Comparison of ENCODE assay signal across 29 mouse cellular contexts in the genomic region with DNA sequence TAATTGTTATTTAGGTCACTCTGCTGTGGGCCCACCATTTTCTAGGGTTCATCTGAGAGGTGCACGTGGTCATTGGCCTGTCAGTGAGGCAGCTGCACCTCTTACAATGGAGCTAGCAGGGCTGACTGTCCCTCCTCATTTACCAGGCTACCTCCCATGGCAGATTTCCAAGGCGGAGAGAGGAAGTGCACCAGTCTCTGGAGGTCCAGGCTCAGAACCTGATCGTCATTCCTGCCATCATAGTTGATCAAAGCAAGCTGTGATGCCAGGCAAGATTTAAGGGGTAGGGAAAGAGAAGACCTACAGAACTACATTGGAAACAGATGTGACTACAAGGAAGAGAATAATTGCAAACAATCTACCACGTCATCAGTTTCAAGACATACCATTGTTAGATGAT.
DNase-seq lines count a peak whose midpoint lies in the region; ATAC-seq lines count a peak whose summit lies in the region.
"Had no signal": no experiment of that assay in that cellular context is flagged by ENCODE, and none has a peak within 500 bp of the region (broad histone marks: within the 10 kb centered on the region; RNA-seq: fewer than 3 reads in every experiment).

No protein-coding gene starts in this region.

- H3K36me3 ChIP-seq in hindbrain, embryonic 10.5 days: no peaks in the 10 kb centered on the region
- H3K36me3 ChIP-seq in hindbrain, embryonic 16.5 days (ENCODE audit: control insufficient read depth, insufficient read depth, low read length): no peaks in the 10 kb centered on the region
- no peaks in the 10 kb centered on the region for H3K36me3 ChIP-seq in limb, embryonic 10.5 days
- H3K36me3 ChIP-seq: heart, embryonic 13.5 days; hindbrain, embryonic 12.5 days; kidney, embryonic 15.5 days; liver, embryonic 12.5 days; midbrain, embryonic 13.5 days; neural tube, embryonic 13.5 days had no signal

- no peak overlapping the region for H3K4me3 ChIP-seq in hindbrain, embryonic 10.5 days
- H3K4me3 ChIP-seq in hindbrain, embryonic 16.5 days (ENCODE audit: low read length): no peak overlapping the region
- H3K4me3 ChIP-seq in limb, embryonic 10.5 days: no peak overlapping the region
- H3K4me3 ChIP-seq: forebrain, embryonic 13.5 days; heart, embryonic 13.5 days; hindbrain, embryonic 12.5 days; kidney, embryonic 15.5 days; liver, embryonic 12.5 days; megakaryocyte, embryonic 14.5 days; midbrain, embryonic 13.5 days; neural tube, embryonic 13.5 days had no signal

- no peaks in the 10 kb centered on the region for H3K27me3 ChIP-seq in hindbrain, embryonic 10.5 days (ENCODE audit: insufficient read depth, poor library complexity, severe bottlenecking)
- H3K27me3 ChIP-seq in hindbrain, embryonic 16.5 days (replicated peaks; ENCODE audit: control insufficient read depth, insufficient read depth, low read length): no peaks in the 10 kb centered on the region
- no peaks in the 10 kb centered on the region for H3K27me3 ChIP-seq in limb, embryonic 10.5 days (ENCODE audit: low read depth, poor library complexity, severe bottlenecking)
- H3K27me3 ChIP-seq: forebrain, embryonic 13.5 days; heart, embryonic 13.5 days; hindbrain, embryonic 12.5 days; kidney, embryonic 15.5 days; liver, embryonic 12.5 days; midbrain, embryonic 13.5 days; neural tube, embryonic 13.5 days had no signal

- ATAC-seq in hindbrain, embryonic 16.5 days: no peak
- ATAC-seq: activated CD4-positive, CD25-positive, alpha-beta regulatory T cell, adult 4 months; forebrain, embryonic 13.5 days; liver, embryonic 12.5 days; liver, postnatal 0 days; midbrain, embryonic 13.5 days had no signal

- H3K4me2 ChIP-seq in hindbrain, embryonic 16.5 days (ENCODE audit: low read length): no peak overlapping the region
- H3K4me2 ChIP-seq: forebrain, embryonic 13.5 days; heart, embryonic 13.5 days; hindbrain, embryonic 12.5 days; kidney, embryonic 15.5 days; liver, embryonic 12.5 days; midbrain, embryonic 13.5 days; neural tube, embryonic 13.5 days had no signal

- peak; percentile 25 for DNase-seq in hindbrain, embryonic 10.5 days (ENCODE audit: low spot score)
- peak; percentile 21 for DNase-seq in MN1 (ENCODE audit: low spot score)
- DNase-seq in embryo, embryonic 10.5 days (ENCODE audit: low spot score): peak; percentile 48
- no peak for DNase-seq in limb, embryonic 10.5 days (ENCODE audit: low spot score)
- no peak for DNase-seq in thymus, postnatal 4 days
- no peak for DNase-seq in thymus, adult 18-20 months
- DNase-seq: adrenal gland, adult 2 months; adrenal gland, postnatal 36 days; B cell, adult 2 months; cerebellum, adult 2 months; cerebellum, postnatal 25 days; gastrocnemius, postnatal 25 days; heart, adult 18-20 months; heart, postnatal 10 days; kidney, adult 18-20 months; kidney, postnatal 25 days; liver, postnatal 0 days; lung, postnatal 4 days; right cerebral cortex, postnatal 14 days had no signal

- H3K9me3 ChIP-seq in hindbrain, embryonic 10.5 days: no peaks in the 10 kb centered on the region
- no peaks in the 10 kb centered on the region for H3K9me3 ChIP-seq in hindbrain, embryonic 16.5 days (ENCODE audit: control insufficient read depth, low read length)
- no peaks in the 10 kb centered on the region for H3K9me3 ChIP-seq in limb, embryonic 10.5 days (replicated peaks)
- H3K9me3 ChIP-seq: forebrain, embryonic 13.5 days; heart, embryonic 13.5 days; hindbrain, embryonic 12.5 days; kidney, embryonic 15.5 days; liver, embryonic 12.5 days; megakaryocyte, embryonic 14.5 days; midbrain, embryonic 13.5 days; neural tube, embryonic 13.5 days had no signal

- no peak overlapping the region for H3K27ac ChIP-seq in hindbrain, embryonic 10.5 days
- no peak overlapping the region for H3K27ac ChIP-seq in hindbrain, embryonic 16.5 days (ENCODE audit: low read depth, low read length)
- peak overlapping the region; percentile 46; the same call in 1 of the 2 replicates for H3K27ac ChIP-seq in limb, embryonic 10.5 days
- H3K27ac ChIP-seq: forebrain, embryonic 13.5 days; heart, embryonic 13.5 days; hindbrain, embryonic 12.5 days; kidney, embryonic 15.5 days; liver, embryonic 12.5 days; midbrain, embryonic 13.5 days; neural tube, embryonic 13.5 days had no signal

- no peak overlapping the region for H3K9ac ChIP-seq in hindbrain, embryonic 16.5 days (ENCODE audit: low read depth, low read length)
- H3K9ac ChIP-seq: forebrain, embryonic 13.5 days; heart, embryonic 13.5 days; hindbrain, embryonic 12.5 days; kidney, embryonic 15.5 days; liver, embryonic 12.5 days; liver, postnatal 0 days; midbrain, embryonic 13.5 days; neural tube, embryonic 13.5 days had no signal

- 66% methylated on average over 4 of the region's 4 CpGs for WGBS in hindbrain, embryonic 10.5 days
- 62% methylated on average over 4 of the region's 4 CpGs for WGBS in hindbrain, embryonic 16.5 days
- 22% methylated on average over 4 of the region's 4 CpGs for WGBS in limb, embryonic 10.5 days

- no peaks in the 10 kb centered on the region for H3K4me1 ChIP-seq in hindbrain, embryonic 10.5 days (replicated peaks)
- no peaks in the 10 kb centered on the region for H3K4me1 ChIP-seq in hindbrain, embryonic 16.5 days (ENCODE audit: control insufficient read depth, insufficient read depth, low read depth, low read length)
- H3K4me1 ChIP-seq in limb, embryonic 10.5 days: peaks cover 37% of the 10 kb centered on the region
- H3K4me1 ChIP-seq: forebrain, embryonic 13.5 days; megakaryocyte, embryonic 14.5 days had no signal

Comparison
In these comparisons a context has a peak if more than half of its experiments do, and no peak if none do; other contexts are left out.
1. DNase-seq: peak in hindbrain, embryonic 10.5 days (single experiment), MN1 (single experiment) and embryo, embryonic 10.5 days (single experiment); none in limb, embryonic 10.5 days (single experiment), thymus, postnatal 4 days (single experiment) and thymus, adult 18-20 months (0 of 2).